Mouse (Mus musculus) C3H10T1/2 (cell line): ENCODE data around the gene Gm10591. TPM values are rescaled to one million over a fixed set of nuclear protein-coding genes. Genes with fewer than 3 reads are reported as not detected.

ENCODE experiments used
- polyA plus RNA-seq, 2 experiments: library from polyadenylated mRNA; unstranded; fragments of >200 nt; fragmentation: generic; extraction: Trizol; gene quantifications; one replicate each; pipeline ENCODE4 v1.2.1; 2012; ENCODE audit warnings: missing spikeins in 2 of 2

Gm10591 gene
- not detected for polyA plus RNA-seq

GRCm38 (mm10) chr4:42611895-42612294, at the start of gene Gm10591:
Gene Gm10591 (plus strand): TSS chr4:42612195.

GRCm38 (mm10) chr4:42629419-42629818, 17.4 kb downstream of the Gm10591 start, which contains the start of gene Gm2564:
Gene Gm2564 (plus strand): TSS chr4:42629719.

GRCm38 (mm10) chr4:42654951-42655350, 43.0 kb downstream of the Gm10591 start, which contains the start of gene Ccl27b:
Gene Ccl27b (plus strand): TSS chr4:42655251.

GRCm38 (mm10) chr4:42661793-42662192, 49.8 kb downstream of the Gm10591 start, which contains the start of gene Il11ra2:
Gene Il11ra2 (minus strand): TSS chr4:42661893.

Other genes with a start within 250 kb of the Gm10591 start
- not detected for gene Gm21586, start 172.8 kb upstream of the Gm10591 start, polyA plus RNA-seq
- not detected for gene Gm2163, start 145.4 kb upstream of the Gm10591 start, polyA plus RNA-seq
- not detected for gene Fam205a2, start 84.0 kb upstream of the Gm10591 start, polyA plus RNA-seq
- not detected for gene Gm2564, start 17.5 kb downstream of the Gm10591 start, polyA plus RNA-seq
- not detected for gene Ccl27b, start 43.1 kb downstream of the Gm10591 start, polyA plus RNA-seq
- gene Il11ra2, start 49.7 kb downstream of the Gm10591 start, polyA plus RNA-seq, result under 1 TPM in 1 of 2 experiments, not detected in 1; 0.19 TPM
- not detected for gene 4930578G10Rik, start 123.3 kb downstream of the Gm10591 start, polyA plus RNA-seq
- gene Ccl19, start 144.4 kb downstream of the Gm10591 start, polyA plus RNA-seq, result not detected
- not detected for gene Ccl21a, start 161.8 kb downstream of the Gm10591 start, polyA plus RNA-seq
- gene Fam205a1, start 241.7 kb downstream of the Gm10591 start, polyA plus RNA-seq, result not detected
- gene Gm12394, start 244.6 kb downstream of the Gm10591 start, polyA plus RNA-seq, result not detected